Mouse (Mus musculus) adrenal gland, adult 18-20 months (tissue): Measurements from ENCODE around the gene Cabp5. TPM values are rescaled to one million over a fixed set of nuclear protein-coding genes. Genes with fewer than 3 reads are reported as not detected.
"Not testable (repeated sequence)": the region's sequence is repeated elsewhere in the genome, so short reads cannot be mapped to it uniquely, and the experiment has no call there.

ENCODE experiments used
- DNase-seq, 2 experiments: peaks; one replicate each; pipeline ENCODE4 v3.0.0; 2021 to 2022; ENCODE audit warnings: low spot score in 2 of 2
- long read RNA-seq, 2 experiments: library from polyadenylated mRNA; stranded (forward); transcript quantifications; one replicate each; pipeline ENCODE4 v2.0.0; 2021
- total RNA-seq, 2 experiments: library from RNA; stranded (reverse); gene quantifications; 1 replicate in 1 of 2; 2 replicates in 1 of 2; pipeline ENCODE4 v1.2.3; 2021

The Cabp5 gene
- total RNA-seq, result not detected
- long read RNA-seq, experiment 1, result 0 reads
- long read RNA-seq, experiment 2, result 0 reads

- DNase-seq, result no peak
Observed at GRCm38 (mm10) chr7:13397832-13398231, at the start of gene Cabp5. TSS of gene Cabp5 (plus strand) at chr7:13398132.

- DNase-seq, result no peak
Observed at GRCm38 (mm10) chr7:13355943-13356342, 42.0 kb upstream of the Cabp5 start.

- no peak for DNase-seq
Observed at GRCm38 (mm10) chr7:13380588-13380987, 17.3 kb upstream of the Cabp5 start.

- not testable (repeated sequence) for DNase-seq
Observed at GRCm38 (mm10) chr7:13450541-13450940, 52.6 kb downstream of the Cabp5 start, which contains the start of gene Bsph1. TSS of gene Bsph1 (plus strand) at chr7:13450841.

Other genes with a start within 250 kb of the Cabp5 start
- gene Vmn1r88, start 238.6 kb upstream of the Cabp5 start, total RNA-seq, result under 1 TPM; 0.06 to 0.10 TPM
- not detected for gene Vmn1r89, start 185.1 kb upstream of the Cabp5 start, total RNA-seq
- 1 to 10 TPM; 6.6 to 9.8 TPM for gene Lig1, start 120.8 kb upstream of the Cabp5 start, total RNA-seq
- gene Zswim9, start 119.4 kb upstream of the Cabp5 start, total RNA-seq, result 1 to 10 TPM; 8.4 to 9.6 TPM
- under 1 TPM; 0.20 to 0.38 TPM for gene Pla2g4c, start 73.5 kb upstream of the Cabp5 start, total RNA-seq
- gene Bsph1, start 52.7 kb downstream of the Cabp5 start, total RNA-seq, result not detected
- gene Bsph2, start 172.9 kb downstream of the Cabp5 start, total RNA-seq, result not detected
- gene Sult2a5, start 225.8 kb downstream of the Cabp5 start, total RNA-seq, result not detected